Mouse (Mus musculus): Measurements from ENCODE around the gene Dnajc1. TPM values are rescaled to one million over a fixed set of nuclear protein-coding genes. Genes with fewer than 3 reads are reported as not detected.

The Dnajc1 gene
- polyA plus RNA-seq, 1 experiment from 2014 or later: 34.5 TPM

DNA sequence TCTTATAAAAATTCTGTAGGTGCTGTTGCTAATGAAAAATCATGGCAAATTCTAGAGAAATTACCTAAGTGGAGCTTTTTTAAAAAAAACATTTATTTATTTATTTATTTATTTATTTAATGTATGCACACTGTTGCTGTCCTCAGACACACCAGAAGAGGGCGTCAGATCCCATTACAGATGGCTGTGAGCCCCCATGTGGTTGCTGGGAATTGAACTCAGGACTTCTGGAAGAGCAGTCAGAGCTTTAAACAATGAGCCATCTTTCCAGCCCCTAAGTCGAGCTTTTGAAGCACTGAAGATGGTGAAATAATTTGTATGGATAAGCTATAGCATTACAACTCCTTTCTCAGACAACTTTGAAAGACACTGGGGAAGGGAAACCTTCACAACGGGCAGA is 128.1 kb downstream of the Dnajc1 start:
- ATAC-seq (ENCODE audit: low FRiP score, low TSS enrichment) (no peak), DNase-seq (ENCODE audit: low spot score) (no peak)
- Histone ChIP-seq H3K9ac (ENCODE audit: low read length) (no peak overlapping the region), H3K27me3 (ENCODE audit: control insufficient read depth, insufficient read depth, low read length) (no peaks in the 10 kb centered on the region), H3K27ac (replicated peaks) (no peak overlapping the region), H3K4me3 (ENCODE audit: low read depth, low read length) (no peak overlapping the region), H3K4me1 (replicated peaks; ENCODE audit: control insufficient read depth, insufficient read depth) (no peaks in the 10 kb centered on the region), H3K4me2 (replicated peaks; ENCODE audit: low read depth) (no peak overlapping the region), H3K36me3 (ENCODE audit: control insufficient read depth, insufficient read depth, low read length) (no peaks in the 10 kb centered on the region), H3K9me3 (ENCODE audit: control insufficient read depth, low read length) (no peaks in the 10 kb centered on the region)
- WGBS: 74% methylated on average over 3 of the region's 3 CpGs
- TF ChIP-seq CTCF (IDR thresholded peaks at IDR 0.05; ENCODE audit: low read depth) (no peak), EP300 (optimal IDR thresholded peaks at IDR 0.05) (no peak)

- no peaks in the 10 kb centered on the region for H3K4me1 ChIP-seq (replicated peaks; ENCODE audit: control insufficient read depth, insufficient read depth)
- no peak overlapping the region for H3K27ac ChIP-seq (replicated peaks)
- H3K27me3 ChIP-seq (ENCODE audit: control insufficient read depth, insufficient read depth, low read length): no peaks in the 10 kb centered on the region
- no peak overlapping the region for H3K4me3 ChIP-seq (ENCODE audit: low read depth, low read length)
- H3K9ac ChIP-seq (ENCODE audit: low read length): no peak overlapping the region
- no peak for ATAC-seq (ENCODE audit: low FRiP score, low TSS enrichment)
- 15% methylated on average over 1 of the region's 1 CpGs for WGBS
- TF ChIP-seq EP300 (optimal IDR thresholded peaks at IDR 0.05): no peak
- TF ChIP-seq CTCF (IDR thresholded peaks at IDR 0.05; ENCODE audit: low read depth): no peak
- DNase-seq (ENCODE audit: low spot score): no peak
- H3K4me2 ChIP-seq (replicated peaks; ENCODE audit: low read depth): no peak overlapping the region
- no peaks in the 10 kb centered on the region for H3K9me3 ChIP-seq (ENCODE audit: control insufficient read depth, low read length)
- no peaks in the 10 kb centered on the region for H3K36me3 ChIP-seq (ENCODE audit: control insufficient read depth, insufficient read depth, low read length)
Observed at GRCm38 (mm10) chr2:18262298-18262697, 130.3 kb downstream of the Dnajc1 start.

DNA sequence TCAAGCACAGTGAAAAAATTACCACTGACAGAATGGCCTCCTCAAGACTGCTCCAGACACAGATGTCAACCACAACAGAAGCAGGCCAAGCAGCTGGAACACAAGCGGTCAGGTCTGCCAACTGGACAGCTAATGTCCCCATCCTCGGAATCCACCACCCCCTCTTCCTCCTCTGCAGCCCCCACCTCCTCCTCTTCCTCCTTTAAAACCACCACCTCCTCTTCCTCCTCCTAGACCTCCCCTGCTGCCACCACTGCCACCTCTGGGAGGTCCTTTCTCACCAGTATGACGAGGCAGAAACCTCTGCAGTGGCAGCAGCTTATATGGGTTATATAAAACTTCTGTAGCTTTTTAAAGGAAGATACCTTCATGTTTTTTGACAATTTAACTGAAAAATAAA is 143.4 kb downstream of the Dnajc1 start:
- Histone ChIP-seq H3K27me3 (ENCODE audit: control insufficient read depth, insufficient read depth, low read length) (no peaks in the 10 kb centered on the region), H3K9me3 (ENCODE audit: control insufficient read depth, low read length) (no peaks in the 10 kb centered on the region), H3K36me3 (ENCODE audit: control insufficient read depth, insufficient read depth, low read length) (peaks cover 3% of the 10 kb centered on the region; the same call in 1 of the 2 replicates), H3K9ac (ENCODE audit: low read length) (no peak overlapping the region), H3K27ac (replicated peaks) (no peak overlapping the region), H3K4me3 (ENCODE audit: low read depth, low read length) (no peak overlapping the region), H3K4me1 (replicated peaks; ENCODE audit: control insufficient read depth, insufficient read depth) (no peaks in the 10 kb centered on the region), H3K4me2 (replicated peaks; ENCODE audit: low read depth) (no peak overlapping the region)
- no peak for ATAC-seq (ENCODE audit: low FRiP score, low TSS enrichment)
- TF ChIP-seq EP300 (optimal IDR thresholded peaks at IDR 0.05) (no peak), CTCF (IDR thresholded peaks at IDR 0.05; ENCODE audit: low read depth) (no peak)
- DNase-seq (ENCODE audit: low spot score): no peak
- 71% methylated on average over 3 of the region's 3 CpGs for WGBS

- no peak overlapping the region for H3K4me2 ChIP-seq (replicated peaks; ENCODE audit: low read depth)
- ATAC-seq (ENCODE audit: low FRiP score, low TSS enrichment) (no peak), DNase-seq (ENCODE audit: low spot score) (no peak)
- TF ChIP-seq CTCF (IDR thresholded peaks at IDR 0.05; ENCODE audit: low read depth) (no peak), EP300 (optimal IDR thresholded peaks at IDR 0.05) (no peak)
- no peak overlapping the region for H3K4me3 ChIP-seq (ENCODE audit: low read depth, low read length)
- H3K36me3 ChIP-seq (ENCODE audit: control insufficient read depth, insufficient read depth, low read length): no peaks in the 10 kb centered on the region; the same call in 1 of the 2 replicates
- no peak overlapping the region for H3K9ac ChIP-seq (ENCODE audit: low read length)
- H3K9me3 ChIP-seq (ENCODE audit: control insufficient read depth, low read length): no peaks in the 10 kb centered on the region
- no peaks in the 10 kb centered on the region for H3K27me3 ChIP-seq (ENCODE audit: control insufficient read depth, insufficient read depth, low read length)
- H3K4me1 ChIP-seq (replicated peaks; ENCODE audit: control insufficient read depth, insufficient read depth): no peaks in the 10 kb centered on the region
- 92% methylated on average over 5 of the region's 5 CpGs for WGBS
- H3K27ac ChIP-seq (replicated peaks): no peak overlapping the region
Observed at GRCm38 (mm10) chr2:18235524-18235923, 157.1 kb downstream of the Dnajc1 start.

- Histone ChIP-seq H3K36me3 (ENCODE audit: control insufficient read depth, insufficient read depth, low read length) (no peaks in the 10 kb centered on the region; the same call in 1 of the 2 replicates), H3K27me3 (ENCODE audit: control insufficient read depth, insufficient read depth, low read length) (no peaks in the 10 kb centered on the region), H3K9me3 (ENCODE audit: control insufficient read depth, low read length) (no peaks in the 10 kb centered on the region), H3K4me2 (replicated peaks; ENCODE audit: low read depth) (no peak overlapping the region), H3K27ac (replicated peaks) (no peak overlapping the region), H3K4me1 (replicated peaks; ENCODE audit: control insufficient read depth, insufficient read depth) (no peaks in the 10 kb centered on the region), H3K4me3 (ENCODE audit: low read depth, low read length) (no peak overlapping the region), H3K9ac (ENCODE audit: low read length) (no peak overlapping the region)
- WGBS: 39% methylated on average over 5 of the region's 5 CpGs
- DNase-seq (ENCODE audit: low spot score) (no peak), ATAC-seq (ENCODE audit: low FRiP score, low TSS enrichment) (no peak)
- TF ChIP-seq EP300 (optimal IDR thresholded peaks at IDR 0.05) (no peak), CTCF (IDR thresholded peaks at IDR 0.05; ENCODE audit: low read depth) (no peak)
Observed at GRCm38 (mm10) chr2:18232883-18233567, 159.6 kb downstream of the Dnajc1 start.

DNA sequence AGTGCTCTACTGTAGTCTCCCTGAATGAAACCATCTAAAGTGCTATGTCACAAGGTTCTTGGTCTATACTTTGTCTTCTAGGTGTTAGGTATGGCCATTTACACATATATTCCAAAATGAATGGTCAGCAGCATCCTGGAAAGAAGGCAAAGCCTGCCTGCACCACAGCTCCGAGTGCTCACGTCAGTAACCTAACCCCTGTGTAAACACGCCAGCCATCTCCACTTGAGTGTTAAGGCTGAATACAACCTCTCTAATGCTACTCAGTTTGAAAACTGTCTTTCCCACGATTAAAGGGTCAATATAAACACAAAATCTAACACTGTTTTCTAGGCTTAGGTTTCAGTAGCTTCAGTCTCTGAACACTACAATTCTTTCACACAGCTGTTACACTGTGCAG is 161.5 kb downstream of the Dnajc1 start:
- Histone ChIP-seq H3K27ac (replicated peaks) (no peak overlapping the region), H3K4me3 (ENCODE audit: low read depth, low read length) (no peak overlapping the region), H3K9ac (ENCODE audit: low read length) (no peak overlapping the region), H3K4me1 (replicated peaks; ENCODE audit: control insufficient read depth, insufficient read depth) (no peaks in the 10 kb centered on the region), H3K4me2 (replicated peaks; ENCODE audit: low read depth) (no peak overlapping the region), H3K27me3 (ENCODE audit: control insufficient read depth, insufficient read depth, low read length) (no peaks in the 10 kb centered on the region), H3K9me3 (ENCODE audit: control insufficient read depth, low read length) (no peaks in the 10 kb centered on the region), H3K36me3 (ENCODE audit: control insufficient read depth, insufficient read depth, low read length) (no peaks in the 10 kb centered on the region)
- ATAC-seq (ENCODE audit: low FRiP score, low TSS enrichment) (no peak), DNase-seq (ENCODE audit: low spot score) (no peak)
- no peak for TF ChIP-seq EP300 (optimal IDR thresholded peaks at IDR 0.05)
- TF ChIP-seq CTCF (IDR thresholded peaks at IDR 0.05; ENCODE audit: low read depth): no peak
- WGBS: 43% methylated on average over 4 of the region's 4 CpGs

Data from stomach, postnatal 0 days (tissue).